Mouse (Mus musculus) adrenal gland, postnatal 14 days (tissue): Measurements from ENCODE around the gene Elp5. TPM values are rescaled to one million over a fixed set of nuclear protein-coding genes. Genes with fewer than 3 reads are reported as not detected.
"Not testable (repeated sequence)": the region's sequence is repeated elsewhere in the genome, so short reads cannot be mapped to it uniquely, and the experiment has no call there.

Experiments
- DNase-seq: peaks from one replicate; pipeline ENCODE4 v3.0.0; 2021; ENCODE audit warnings: mixed read lengths
- total RNA-seq: library from RNA; stranded (reverse); gene quantifications from 2 replicates; pipeline ENCODE4 v1.2.3, GENCODE M21; 2021

Elp5 gene
- total RNA-seq, 1 experiment from 2014 or later, result 65.2 TPM

DNA sequence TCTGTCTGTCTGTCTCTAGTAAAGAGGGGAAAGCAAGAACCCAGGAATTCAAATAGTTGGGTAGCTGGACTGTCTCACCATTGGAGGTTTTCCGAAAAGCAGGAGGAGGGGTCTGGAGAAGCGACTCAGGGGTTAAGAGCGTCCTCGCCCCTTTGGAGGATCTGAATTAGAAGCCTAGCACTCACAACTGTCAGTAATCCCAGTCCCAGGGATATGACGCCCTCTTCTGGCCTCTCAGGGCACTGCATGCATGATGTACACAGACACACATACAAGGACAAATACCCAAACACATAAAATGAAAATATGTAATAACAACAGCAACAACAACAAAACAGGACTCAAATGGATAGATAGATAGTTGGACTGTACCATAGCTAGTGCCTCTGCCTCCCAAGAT is 21.7 kb downstream of the Elp5 start:
- DNase-seq, result peak; percentile 50

DNA sequence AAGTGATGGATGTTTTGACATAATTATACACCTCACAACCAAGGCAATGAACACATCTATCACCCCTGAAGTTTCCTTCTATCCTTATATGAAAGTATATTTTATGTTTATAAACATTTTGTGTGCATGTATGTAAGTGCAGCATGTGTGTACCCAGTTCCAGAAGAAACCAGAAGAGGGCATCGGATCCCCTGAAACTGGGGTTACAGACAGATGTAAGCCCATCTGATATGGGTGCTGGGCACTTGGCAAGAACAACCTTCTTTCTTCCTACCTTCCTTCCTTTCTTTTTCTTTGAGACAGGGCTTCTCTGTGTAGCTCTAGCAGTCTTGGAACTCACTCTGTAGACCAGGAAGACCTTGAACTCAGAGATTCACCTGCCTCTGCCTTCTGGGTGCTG is 26.1 kb downstream of the Elp5 start:
- no peak for DNase-seq

DNA sequence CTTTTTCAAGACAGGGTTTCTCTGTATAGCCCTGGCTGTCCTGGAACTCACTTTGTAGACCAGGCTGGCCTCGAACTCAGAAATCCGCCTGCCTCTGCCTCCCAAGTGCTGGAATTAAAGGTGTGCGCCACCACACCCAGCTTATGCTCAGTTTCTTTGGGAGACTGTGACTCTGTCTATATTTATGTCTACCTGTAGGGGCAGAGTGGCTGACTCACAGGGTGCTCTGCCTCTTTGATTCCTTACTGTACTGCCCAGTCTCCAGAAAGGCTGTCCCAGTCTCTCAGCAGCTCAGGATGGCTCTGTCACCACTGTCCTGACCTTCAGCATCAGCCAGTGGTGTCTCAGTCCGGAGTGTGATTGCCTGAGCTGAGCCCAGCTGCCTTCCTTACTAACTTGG is 26.7 kb downstream of the Elp5 start:
- DNase-seq, result not testable (repeated sequence)

DNA sequence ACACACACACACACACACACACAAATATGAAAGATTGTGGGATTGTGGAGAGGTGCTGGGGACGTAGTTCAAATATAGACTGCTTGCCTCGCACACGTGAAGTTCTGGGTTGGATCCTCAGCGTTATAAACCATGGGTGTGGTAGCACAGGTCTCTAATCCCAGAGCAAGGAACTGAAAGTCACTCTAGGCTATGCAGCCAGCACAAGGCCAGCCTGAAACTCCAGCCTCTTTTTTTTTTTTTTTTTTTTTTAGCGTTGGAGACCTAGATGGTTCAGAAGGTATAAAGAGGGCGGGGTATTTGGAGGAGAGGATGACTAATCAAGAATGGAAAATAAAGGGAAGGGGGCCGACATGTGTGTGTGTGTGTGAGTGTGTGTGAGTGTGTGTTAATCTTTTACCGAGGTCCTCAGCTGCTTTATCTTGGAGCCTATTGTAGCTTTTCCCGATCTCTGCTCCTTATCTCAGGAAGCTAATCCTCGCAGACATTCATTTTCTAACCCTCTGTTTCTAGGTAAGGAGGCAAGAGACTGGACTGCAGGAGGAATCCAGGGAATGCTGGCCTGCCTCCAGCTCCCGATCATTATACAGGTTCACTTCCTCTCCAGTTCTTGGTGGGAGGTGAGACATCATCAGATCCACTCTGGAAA is 28.9 kb downstream of the Elp5 start:
- DNase-seq, result no peak

DNA sequence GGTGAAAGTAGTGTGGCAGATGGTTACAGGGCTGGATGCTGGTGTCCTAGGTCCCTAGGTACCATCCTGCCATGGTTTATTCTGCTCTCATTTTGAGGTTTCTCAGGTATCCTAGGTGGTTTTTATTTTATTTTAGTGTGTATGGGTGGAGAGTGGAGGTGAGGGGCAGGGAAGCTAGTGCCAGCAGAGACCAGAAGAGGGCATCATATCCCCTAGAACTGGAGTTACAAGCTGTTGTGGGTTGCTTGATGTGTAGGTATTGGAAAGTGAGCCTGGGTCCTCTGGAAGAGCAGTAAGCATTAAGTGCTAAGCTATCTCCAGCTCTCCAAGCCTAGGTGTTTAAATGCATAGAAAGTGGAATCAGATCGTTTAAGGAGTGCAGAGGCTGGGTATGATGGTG is 30.0 kb downstream of the Elp5 start:
- no peak for DNase-seq

DNA sequence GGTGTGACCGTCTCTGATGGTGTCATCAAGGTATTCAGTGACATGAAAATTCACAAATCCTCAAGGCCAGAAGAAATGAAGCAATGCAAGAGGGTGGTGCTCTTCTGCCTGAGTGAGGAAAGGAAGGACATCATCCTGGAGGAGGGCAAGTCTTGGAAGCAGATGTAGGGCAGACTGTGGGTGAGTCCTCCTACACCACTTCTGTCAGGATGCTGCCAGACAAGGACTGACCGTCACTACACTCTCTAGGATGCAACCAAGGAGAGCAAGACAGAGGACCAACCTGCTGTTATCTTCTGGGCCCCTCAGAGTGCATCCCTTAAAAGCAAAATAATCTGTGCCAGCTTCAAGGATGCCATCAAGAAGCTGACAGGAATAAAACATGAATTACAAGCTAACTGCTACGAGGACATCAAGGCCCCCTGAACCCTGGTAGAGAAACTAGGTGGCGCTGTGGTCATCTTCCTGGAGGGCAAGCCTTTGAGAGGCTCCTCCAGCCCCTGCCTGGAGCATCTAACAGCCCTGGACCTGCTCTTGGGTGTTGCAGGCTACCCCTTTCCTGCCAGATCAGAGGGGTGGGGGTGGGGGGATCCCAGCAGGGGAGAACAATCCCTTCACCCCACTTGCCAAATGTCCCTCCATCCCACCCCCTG is 31.4 kb downstream of the Elp5 start:
- peak; percentile 54 for DNase-seq

DNA sequence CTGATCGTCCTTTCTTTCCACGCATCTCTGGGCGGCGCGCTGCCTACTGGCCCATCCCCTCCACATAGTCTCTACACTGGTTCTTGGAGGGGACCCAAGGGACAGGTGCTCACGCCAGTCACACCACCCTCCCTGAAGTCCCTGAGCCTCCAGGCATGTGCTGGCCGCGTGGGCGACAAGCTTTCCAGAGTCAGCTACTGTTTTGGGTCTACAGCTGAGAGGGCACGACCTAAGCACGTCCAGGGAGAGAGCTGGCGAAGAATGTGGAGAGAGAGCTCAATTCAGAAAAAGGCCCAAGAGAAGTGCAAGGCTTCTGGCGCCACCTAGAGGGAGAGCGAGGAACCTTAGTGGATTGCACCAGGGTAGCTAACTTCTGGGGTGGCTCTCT is 33.6 kb downstream of the Elp5 start:
- DNase-seq, result peak; percentile 93

DNA sequence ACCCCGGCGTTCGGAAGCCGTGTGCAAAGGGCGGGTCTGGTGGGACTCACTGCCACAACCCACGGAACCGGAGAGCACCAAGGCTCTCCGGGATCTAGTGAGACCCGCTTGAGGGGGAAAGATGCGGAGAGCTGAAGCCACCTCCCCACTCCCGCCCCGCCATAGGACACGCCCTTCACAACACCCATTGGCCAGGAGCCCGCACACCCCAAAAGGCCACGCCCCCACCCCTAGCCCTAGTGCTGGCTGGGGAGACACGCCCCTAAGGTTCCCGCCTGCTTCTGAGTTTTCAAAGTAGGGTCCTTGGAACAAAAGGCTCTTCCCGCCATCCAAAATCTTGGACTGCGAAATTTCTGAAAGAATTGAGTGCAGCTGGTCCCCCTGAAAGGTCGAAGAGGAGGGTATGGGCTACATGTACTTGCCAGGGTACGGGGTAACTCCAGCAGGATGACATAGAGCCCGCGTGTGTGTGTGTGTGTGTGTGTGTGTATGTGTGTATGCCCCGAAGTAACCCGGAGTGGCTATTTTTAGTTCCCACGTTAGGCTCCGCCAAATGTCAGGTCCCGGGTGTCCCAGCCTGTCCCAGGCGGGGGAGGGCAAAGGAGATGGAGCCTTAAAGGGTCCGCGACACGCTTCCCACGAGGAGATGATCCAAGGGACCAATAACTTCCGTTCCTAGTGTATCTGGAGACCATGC is 34.1 kb downstream of the Elp5 start, which contains the start of gene Slc2a4:
Slc2a4 (minus strand) TSS at position 123 of the 697 bp plus-strand sequence.
- DNase-seq, result peak; percentile 98

DNA sequence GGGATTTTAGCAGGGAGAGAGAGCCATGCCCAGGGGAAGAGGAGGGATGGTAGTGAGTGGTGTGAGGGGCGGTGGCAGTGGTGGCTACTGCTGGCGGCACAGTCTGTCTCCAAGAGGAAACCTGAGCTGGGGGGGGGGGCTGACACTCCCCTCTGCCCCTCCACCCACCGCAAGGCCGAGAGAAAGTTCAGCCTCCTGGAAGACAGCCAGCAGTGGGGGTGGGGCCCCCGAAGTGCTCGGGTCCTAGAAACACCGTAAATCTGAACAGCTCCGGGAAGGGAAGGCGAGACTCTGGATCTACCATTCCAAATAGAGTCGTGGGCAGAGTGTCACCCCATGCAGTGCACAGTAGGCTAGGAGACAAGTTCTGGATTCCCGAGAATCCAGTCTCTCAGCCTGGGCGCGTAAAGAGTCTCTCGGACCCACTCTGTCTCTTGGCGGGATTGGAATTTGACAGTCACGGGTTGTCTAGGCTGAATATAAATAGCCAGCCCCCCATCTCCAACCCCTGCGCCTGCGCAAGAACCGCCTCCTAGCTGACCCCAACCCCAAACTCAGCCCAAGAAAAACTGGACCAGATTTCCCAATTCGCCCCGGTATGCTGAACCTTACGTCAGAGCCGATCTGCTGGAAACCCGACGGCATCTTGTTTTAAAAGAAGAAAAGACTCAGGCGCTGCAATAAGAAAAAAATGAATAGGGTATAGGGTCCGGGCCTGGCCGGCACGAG is 34.8 kb downstream of the Elp5 start:
- peak; percentile 86 for DNase-seq

DNA sequence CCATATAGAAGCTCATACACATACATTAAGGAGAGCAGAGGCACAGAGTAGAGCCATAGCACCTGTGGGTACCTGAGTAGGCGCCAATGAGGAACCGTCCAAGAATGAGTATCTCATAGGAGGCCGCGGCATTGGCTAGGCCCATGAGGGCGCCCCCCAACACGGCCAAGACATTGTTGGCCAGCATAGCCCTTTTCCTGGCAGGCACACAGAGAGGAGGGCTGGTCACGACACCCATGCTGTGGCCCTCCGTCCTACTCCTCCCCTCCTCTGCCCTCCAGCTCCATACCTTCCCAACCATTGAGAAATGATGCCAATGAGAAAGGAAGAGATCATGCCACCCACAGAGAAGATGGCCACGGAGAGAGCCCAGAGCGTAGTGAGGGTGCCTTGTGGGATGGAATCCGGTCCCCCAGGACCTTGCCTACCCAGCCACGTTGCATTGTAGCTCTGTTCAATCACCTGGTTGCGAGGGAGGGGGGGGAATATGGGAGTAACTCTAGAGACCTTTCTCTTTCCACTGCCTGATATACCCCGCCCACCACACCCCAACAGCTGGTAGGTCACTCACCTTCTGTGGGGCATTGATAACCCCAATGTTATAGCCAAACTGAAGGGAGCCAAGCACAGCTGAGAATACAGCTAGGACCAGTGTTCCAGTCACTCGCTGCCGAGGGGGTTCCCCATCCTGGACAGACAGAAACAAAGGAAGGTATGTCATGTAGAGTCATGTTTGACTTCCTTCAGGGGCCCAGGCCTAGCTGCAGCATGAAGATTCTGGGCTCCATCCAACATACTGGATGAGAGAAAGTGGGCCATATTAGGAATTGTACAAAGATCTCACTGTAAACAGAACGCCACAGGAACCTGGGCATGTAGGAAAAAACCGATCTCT is 36.1 kb downstream of the Elp5 start:
- DNase-seq, result peak; percentile 9

DNA sequence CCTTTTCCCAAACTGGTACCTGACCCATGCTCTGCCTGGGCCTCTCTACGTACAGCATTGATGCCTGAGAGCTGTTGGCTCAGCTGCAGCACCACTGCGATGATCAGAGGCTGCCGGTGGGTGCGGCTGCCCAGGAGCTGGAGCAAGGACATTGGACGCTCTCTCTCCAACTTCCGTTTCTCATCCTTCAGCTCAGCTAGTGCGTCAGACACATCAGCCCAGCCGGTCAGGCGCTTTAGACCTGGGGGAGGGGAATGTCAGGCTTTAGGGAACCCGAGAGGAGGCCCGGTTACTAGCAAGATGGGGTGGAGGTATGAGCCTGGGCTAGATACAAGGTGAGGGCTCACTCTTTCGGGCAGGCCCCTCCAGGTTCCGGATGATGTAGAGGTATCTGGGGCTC is 37.1 kb downstream of the Elp5 start:
- DNase-seq, result peak; percentile 81

DNA sequence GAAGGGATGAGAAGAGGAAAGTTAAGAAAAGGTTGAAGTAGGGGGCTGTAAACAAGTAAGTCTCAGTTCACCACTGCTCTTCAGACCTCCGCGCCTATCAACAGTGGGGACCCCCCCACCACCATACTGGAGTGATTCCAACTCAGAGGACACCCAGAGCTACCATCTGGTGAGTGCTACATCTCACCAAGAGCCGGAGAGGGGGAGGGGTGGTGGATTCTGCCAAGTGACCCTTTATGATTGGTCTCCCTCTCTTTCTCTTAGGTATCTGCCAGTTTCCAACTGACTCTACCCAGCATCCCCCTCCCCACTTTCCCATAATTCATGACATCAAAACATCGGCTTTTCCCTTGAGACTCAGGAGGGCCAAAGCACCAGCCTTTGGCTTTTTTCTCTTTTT is 41.4 kb downstream of the Elp5 start:
- DNase-seq, result no peak

DNA sequence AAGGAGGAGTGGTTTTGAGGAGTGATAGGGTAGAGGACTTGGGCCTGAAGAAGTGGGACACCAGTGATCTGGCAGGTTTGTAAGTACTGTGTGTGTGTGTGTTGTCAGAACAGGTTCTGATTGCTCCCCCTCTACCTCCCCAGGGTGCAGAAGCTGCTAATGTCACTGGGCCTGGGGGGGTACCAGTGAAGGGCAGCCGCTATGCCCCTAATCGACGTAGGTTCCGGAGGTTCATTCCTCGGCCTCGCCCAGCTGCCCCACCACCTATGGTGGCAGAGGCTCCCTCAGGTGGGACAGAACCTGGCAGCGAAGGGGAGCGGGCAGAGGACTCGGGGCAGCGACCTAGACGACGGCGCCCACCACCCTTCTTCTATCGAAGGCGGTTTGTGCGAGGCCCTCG is 42.6 kb downstream of the Elp5 start:
- no peak for DNase-seq

DNA sequence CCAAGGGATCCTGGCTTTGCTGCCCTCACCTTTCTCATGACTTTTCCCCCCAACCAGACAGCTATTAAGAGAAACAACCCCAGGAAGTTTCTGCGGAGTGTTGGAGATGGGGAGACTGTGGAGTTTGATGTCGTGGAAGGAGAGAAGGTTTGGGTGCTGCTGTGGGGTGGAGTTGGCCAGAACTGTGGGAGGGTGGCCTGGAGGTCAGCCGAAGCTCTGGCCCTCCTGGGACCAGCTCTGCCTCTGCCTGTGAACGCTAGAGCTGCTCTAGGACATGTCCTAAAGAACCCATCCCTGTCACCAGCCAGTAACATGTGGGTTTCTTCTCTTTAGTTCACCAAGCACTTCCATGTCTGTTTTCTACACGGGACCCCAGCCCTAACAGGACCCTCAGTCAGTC is 43.1 kb downstream of the Elp5 start:
- peak; percentile 46 for DNase-seq

DNA sequence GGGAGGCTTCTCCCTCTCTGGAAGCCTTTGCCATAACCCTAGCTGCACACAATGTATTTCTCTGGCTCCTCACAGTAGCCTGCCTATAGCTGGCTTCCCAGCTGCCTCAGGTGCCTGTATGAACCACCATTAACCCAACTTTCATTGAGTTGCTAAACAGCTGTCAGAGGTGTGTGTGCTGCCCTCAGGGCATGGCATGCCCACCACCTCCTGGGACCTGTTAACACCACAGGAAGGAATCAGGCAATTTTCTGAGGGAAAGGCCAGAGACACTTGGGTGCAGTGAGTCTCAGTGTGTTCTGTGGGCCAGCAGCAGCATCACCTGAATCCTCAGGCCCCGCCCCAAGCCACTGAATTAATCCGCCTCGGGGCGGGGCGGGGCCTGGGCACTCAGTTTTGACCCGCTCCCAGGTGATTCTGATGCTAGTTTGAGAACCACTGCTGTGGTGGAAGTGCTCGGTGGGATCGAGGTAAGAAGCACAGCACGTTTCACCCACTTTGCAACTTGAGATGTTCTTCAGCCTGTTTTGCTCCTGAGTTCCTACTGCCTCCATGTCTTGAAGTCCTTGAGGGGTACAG is 43.8 kb downstream of the Elp5 start:
- peak; percentile 17 for DNase-seq

DNA sequence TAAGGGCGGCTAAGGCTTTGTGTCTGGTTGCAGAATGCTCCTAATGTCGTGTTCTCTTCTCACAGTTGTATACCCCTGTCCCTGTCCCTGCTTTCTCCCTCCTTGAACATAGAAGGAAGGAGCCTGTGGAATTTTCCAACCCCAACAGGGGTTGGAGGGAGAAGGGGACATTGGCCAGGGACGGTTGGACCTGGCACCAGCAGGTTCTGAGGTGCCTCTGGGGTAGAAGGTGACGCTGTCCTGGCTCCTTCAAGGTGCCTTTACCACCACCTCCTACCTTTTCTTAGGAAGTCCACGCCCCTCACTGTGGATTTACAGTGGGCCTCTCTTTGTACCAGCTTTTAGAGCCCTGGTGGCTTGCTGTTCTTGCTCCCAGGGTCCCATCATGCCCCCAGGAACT is 44.5 kb downstream of the Elp5 start:
- peak; percentile 14 for DNase-seq

DNA sequence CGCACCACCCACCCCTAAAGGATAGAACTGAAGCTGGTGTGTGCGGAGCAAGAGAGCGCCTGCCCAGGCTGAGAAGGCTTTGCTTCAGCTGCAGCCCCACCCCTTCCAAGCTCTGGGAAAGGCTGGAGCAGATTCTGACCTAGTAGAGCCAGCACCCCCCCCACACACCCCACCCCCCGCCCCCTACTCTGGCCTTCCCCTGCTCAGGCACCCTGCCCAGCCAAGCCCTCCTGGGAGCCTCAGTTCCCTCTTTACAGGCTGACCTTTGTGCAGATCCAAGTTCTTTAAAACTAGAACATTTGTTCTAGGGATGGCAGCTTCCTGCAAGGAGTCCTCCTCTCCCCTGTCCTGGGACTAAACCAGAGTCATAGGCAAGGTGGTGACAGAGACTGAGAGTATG is 44.9 kb downstream of the Elp5 start:
- DNase-seq, result peak; percentile 81

DNA sequence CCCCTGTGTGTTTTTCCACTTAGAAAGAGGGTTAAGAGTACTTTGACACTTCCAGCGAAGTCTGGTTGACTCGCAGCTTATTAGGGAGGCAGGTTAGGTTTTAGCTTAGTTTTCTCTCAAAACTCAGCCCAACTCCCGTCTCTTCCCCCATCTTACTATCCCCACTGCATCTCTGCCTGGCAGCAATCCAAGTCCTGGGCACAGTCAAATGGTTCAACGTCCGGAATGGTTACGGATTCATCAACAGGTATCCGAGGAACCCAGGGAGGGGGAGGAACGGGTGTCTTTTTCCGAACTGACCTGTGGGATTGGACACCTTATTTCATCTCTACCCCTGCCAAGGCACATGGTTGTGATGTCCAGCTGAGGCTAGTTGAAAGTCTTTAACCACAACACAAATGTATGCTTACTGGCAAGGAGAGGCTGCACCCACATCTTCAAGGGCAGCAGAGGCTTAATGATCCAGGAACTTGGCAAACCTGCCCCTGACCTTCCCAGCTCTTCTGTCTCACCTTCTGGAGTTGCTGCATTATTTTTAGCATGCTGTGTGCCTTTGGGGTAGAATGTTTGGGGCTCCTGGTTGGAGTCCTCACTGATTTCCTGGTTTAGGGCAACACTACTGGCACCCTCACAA is 45.5 kb downstream of the Elp5 start:
- no peak for DNase-seq

DNA sequence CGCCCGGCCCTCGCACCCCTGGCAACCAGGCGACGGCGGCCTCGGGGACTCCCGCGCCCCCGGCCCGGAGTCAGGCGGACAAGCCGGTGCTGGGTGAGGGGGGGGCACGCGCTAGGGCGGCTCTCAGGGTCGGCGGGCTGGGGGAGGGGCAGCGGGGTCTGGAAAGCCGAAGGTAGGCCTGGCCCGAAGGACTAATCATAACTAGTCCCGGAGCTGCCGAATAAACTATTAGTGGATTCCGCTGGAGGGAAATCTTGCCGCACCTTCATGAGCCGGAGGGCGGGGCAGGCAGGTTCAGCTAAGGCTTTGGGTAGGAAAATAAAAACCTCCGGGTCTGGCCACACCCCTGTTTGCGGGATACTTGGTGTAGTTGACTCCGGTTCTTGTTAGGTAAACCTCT is 46.2 kb downstream of the Elp5 start:
- DNase-seq, result peak; percentile 55

DNA sequence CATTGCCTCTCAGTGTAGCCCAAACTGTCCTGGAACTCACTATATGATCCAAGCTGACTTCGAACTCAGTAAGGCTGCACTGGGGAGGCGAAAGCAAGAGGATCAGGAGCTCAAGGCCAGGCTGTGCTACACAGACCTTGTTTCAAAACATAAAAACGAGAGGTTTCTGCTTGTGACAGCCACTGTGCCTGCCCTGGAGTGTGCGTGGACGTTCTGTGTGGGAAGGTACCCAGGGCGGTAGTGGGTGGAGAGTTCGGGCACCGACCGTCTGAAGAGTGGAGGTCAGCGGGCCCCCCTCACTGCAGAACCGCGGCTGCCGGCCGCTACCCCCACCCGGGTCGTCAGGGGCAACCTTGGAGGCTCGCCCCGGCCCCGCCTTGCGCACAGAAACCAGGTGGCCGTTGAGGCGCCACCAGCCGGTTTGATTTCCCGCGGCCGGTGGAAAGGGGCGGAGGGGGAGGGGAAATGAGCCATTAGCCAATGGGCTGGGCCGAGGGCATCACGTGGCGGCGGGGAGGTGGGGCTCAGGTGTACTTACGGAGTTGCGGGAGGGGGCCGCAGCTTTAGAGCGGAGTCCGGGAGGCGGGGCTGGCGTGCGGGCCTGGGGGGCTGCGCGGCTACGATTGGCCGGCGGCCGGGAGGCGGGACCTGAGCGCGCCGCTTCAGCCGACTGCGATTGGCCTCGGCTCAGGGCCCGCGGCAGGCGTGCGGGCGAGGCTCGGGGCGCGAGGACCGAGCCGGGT is 47.0 kb downstream of the Elp5 start, which contains the start of gene Ybx2:
Ybx2 (plus strand) TSS at position 660 of the 743 bp plus-strand sequence.
- peak; percentile 94 for DNase-seq
